Mouse (Mus musculus): ENCODE measurements at regions not wholly inside any gene's neighbourhood (a gene's known extent, or its start where the extent isn't known, plus 50 kb on each side); places are given as distances from the start of the nearest gene placed in this dataset.

GRCm38 (mm10) chr4:33662965-33663364, 261.4 kb upstream of the Cnr1 start:
- TF ChIP-seq CTCF (conservative IDR thresholded peaks at IDR 0.05 in 1 of 2, IDR thresholded peaks at IDR 0.05 in 1 of 2; ENCODE audit: low read depth in 2 of 2, low read length in 2 of 2) = no peak
- no peak for TF ChIP-seq NELFE (IDR thresholded peaks at IDR 0.05; ENCODE audit: low read depth, low read length)
- TF ChIP-seq CHD2 (IDR thresholded peaks at IDR 0.05; ENCODE audit: low read length) = no peak
- TF ChIP-seq RAD21 (IDR thresholded peaks at IDR 0.05; ENCODE audit: low read depth, low read length) = no peak
- TF ChIP-seq EP300 (IDR thresholded peaks at IDR 0.05; ENCODE audit: low read length) = no peak
- no peak for TF ChIP-seq ZNF384 (IDR thresholded peaks at IDR 0.05; ENCODE audit: low read depth, low read length)
- TF ChIP-seq RCOR1 (conservative IDR thresholded peaks at IDR 0.05; ENCODE audit: low read depth, low read length) = no peak
- TF ChIP-seq SMC3 (IDR thresholded peaks at IDR 0.05; ENCODE audit: low read depth, low read length) = no peak
- TF ChIP-seq ZKSCAN1 (IDR thresholded peaks at IDR 0.05; ENCODE audit: borderline replicate concordance, low read depth, low read length) = no peak
- no peak for TF ChIP-seq POLR2A (IDR thresholded peaks at IDR 0.05; ENCODE audit: low read depth, low read length)
- TF ChIP-seq HCFC1 (IDR thresholded peaks at IDR 0.05; ENCODE audit: low read depth, low read length) = no peak
- TF ChIP-seq JUND (conservative IDR thresholded peaks at IDR 0.05; ENCODE audit: low read depth, low read length) = no peak
- no peak for TF ChIP-seq UBTF (IDR thresholded peaks at IDR 0.05; ENCODE audit: low read depth, low read length)
- TF ChIP-seq SIN3A (IDR thresholded peaks at IDR 0.05; ENCODE audit: low read length) = no peak
